Mouse (Mus musculus): ENCODE measurements around the gene Plekhm1. TPM values are rescaled to one million over a fixed set of nuclear protein-coding genes. Genes with fewer than 3 reads are reported as not detected.

The Plekhm1 gene
- total RNA-seq, 2 experiments from 2014 or later, result 13.8 to 14.8 TPM

DNA sequence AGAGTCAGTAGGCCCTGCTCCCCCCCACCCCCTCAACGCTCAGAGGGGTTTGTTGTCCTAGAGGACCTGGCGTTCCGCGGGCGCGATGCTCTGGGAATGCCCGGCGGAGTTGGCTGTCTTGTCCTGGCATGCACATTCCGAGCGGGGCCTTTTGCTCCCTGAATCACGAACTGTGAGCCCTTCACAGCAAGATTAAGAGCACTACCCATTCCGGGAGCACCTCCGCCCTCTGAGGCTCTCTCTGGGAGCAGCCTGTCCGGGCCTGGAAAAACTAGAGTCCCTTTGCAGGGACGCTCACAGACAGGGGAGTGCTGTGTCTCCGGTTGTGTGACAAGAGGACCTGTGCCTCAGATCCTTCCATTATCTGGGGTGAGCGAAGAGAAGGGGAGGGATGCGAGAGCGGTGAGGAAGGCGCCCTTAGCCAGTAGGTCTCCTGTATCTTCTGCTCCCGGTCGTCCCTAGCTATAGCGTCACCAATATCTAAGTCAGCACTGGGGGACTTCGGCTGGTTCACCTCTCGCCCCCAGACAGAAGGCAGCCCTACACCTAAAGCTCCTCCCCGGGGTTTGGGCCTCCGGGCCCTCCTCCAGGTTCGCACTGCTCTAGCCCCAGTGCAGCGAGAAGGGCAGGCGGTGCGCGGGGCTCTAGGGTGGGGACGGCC lies 49.8 kb downstream of the Plekhm1 start:
- intact Hi-C loops (cut with DNase I), result no loop called here
- no peak for DNase-seq

DNA sequence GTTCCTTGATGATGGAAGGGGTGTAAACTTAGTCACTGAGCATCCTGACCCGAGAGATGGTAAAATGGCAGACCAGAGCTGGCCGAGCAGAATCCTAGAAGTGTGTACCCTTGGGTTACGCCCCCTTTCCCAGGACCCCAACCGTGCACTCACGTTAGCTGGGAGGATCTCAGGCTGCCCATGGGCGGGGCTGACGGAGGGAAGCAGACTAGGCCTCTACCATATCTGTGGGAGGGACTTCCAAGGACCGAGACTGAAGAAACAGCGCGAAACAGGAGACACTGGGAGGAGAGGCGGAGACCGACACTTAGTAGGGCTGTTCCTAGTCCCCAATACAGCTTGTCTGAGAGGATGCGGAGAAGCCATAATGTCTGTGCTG lies 50.4 kb downstream of the Plekhm1 start:
- DNase-seq, result no peak
- intact Hi-C loops (cut with DNase I), result no loop called here

DNA sequence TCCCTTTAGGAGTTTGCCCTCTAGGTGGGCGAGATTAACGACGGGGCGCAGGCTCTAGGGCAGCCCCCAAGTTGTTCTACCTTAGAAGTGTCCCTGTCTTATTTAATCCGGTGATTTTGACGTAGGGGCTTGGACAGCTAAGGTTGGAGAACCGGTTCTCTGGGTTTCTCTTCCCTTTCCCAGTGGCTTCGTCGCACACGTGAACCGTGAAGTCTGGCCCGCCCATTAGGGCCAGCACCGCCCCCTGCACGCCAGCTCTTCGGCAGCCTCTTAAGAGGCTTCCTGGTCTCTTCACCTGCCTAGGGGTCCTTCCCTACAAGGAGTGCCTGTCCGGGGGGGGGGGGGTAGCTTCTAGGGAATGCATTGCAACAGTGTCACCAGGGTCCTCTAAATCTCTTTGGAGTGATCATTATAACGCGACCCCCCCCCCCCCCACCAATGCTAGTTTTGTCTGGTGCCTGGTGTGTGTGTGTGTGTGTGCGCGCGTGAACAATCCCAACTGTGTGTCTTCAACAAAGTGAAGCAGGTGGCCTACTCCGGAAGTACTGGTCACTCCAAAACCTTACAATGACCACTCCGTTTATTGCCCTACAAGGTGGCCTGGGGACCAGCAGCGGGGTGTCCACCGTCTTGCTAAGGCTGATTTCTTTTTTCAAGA lies 51.0 kb downstream of the Plekhm1 start:
- intact Hi-C loops (cut with DNase I), result no loop called here
- no peak for DNase-seq

DNA sequence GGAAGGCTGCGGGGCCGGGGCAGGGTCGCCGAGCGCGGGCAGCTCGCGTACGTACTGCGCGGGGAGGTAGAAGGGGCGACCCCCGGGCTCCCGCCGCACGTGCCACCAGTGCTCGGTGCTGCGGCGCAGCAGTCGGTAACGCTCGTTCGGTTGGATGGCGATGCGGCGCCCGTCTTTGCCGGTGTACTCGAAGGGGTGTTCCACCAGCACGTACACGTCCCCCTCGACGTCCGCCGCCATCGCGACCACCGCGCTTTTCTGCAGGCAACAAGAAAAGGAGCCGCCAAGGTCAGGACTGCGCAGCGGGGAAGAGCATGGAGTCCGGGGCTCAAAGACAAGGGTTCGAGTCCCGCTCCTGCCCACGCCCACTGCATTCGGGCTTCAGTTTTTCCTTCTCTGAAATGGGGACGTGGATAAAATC lies 51.8 kb downstream of the Plekhm1 start:
- intact Hi-C loops (cut with DNase I), result no loop called here
- no peak for DNase-seq

DNA sequence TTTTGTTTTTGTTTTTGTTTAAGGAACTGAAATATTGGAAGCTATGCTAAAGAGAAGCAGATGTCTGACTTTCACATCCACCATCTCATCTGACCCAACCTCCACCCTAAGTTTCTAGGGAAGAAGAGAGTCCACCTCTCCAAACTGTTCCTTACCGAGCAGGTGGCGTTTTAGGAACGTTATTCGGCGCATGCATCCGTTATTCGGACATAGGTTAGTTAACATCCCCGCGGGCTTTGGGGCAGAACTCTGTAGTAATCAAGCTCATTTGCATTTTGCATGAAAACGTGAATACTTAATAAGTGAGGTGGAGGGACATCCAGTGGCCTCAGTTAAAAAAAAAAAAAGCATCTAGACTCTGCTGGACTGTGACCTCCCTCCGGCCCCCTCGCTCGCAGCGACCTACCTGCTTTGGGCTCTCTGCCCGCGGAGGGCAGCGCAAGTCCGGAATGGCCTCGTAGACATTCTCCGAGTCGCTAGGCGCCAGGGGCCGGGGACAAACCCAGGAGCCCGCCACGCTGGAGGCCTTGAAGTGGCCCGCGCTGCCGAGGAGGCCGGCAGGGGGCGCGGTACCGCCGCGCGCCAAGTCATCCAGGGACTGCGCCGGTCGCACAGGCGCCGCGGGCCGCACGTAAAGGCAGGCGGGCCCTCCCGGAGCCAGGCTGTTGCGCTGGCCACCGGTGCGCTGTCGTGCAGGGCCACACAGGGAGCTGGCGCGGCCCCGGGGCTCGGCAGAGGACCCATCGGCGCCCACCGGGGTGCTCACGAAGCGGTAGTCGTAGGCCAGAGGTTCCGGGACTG lies 52.4 kb downstream of the Plekhm1 start:
- peak; percentile 77 for DNase-seq
- intact Hi-C loops (cut with DNase I), result loop anchor here (10.0 kb wide), 1 partner anchor 195 kb away; no protein-coding TSS in a partner anchor

DNA sequence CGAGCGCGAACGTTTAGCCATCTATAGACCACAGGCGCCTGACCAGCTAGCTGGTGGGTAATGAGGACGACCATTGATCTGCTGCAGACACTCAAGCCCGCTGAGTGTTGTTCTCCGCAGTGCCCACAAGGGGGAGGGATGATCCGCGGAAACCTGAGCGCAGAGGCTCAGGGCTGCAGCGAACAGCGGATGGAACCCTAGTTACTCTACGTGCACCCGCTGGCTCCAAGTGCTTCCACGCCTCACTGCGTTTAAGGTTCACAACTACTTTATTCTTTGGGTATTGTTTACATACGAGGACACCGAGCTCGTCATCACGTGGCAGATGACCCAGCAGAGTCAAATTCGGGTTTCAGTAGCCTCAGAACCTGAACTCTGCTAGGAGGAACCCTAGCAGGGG lies 53.4 kb downstream of the Plekhm1 start:
- intact Hi-C loops (cut with DNase I), result loop anchor here (10.0 kb wide), 1 partner anchor 196 kb away; no protein-coding TSS in a partner anchor

DNA sequence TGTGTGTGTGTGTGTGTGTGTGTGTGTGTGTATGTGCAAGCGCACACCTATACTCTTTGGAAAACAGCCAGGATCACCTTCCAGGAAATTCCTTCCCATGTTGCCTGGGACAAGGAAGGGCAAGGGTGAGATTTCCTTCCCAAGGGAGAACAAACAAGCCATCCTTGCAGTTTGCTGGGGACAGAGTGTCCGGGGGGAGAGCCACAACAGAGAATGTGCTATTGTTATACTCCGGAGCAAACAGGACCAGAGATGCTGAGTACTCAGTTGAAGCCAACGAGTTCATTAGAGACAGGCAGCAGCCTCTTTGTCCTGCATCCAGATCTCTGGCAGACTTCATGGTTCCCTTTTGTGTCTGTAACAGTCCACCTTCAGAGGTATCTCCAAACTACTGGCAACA lies 54.2 kb downstream of the Plekhm1 start:
- DNase-seq, result no peak
- intact Hi-C loops (cut with DNase I), result loop anchor here (10.0 kb wide), 1 partner anchor 196 kb away; no protein-coding TSS in a partner anchor

More for the DNA sequence above, 53.4 kb downstream of the Plekhm1 start:
- peak; percentile 70 for DNase-seq

DNA sequence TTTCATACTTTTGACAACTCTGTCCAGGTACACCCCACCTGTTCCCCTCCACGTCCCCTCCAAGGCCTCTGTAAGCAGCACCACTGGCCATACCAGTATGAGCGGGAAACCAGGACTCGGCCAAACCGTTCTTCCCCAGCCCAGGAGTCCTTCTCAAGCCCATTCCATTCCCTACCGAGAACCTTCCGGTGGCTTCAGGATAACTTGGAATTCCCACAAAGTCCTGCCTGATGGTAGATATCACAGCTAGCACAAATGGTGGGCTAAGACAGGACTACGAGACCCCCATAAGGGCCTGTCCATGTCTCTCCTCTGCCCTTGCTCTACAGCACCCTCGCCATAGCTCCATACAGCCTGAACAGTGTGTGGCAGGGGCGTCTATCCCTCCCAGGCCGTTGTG lies 54.8 kb downstream of the Plekhm1 start:
- DNase-seq, result no peak
- intact Hi-C loops (cut with DNase I), result loop anchor here (10.0 kb wide), 1 partner anchor 197 kb away; no protein-coding TSS in a partner anchor

DNA sequence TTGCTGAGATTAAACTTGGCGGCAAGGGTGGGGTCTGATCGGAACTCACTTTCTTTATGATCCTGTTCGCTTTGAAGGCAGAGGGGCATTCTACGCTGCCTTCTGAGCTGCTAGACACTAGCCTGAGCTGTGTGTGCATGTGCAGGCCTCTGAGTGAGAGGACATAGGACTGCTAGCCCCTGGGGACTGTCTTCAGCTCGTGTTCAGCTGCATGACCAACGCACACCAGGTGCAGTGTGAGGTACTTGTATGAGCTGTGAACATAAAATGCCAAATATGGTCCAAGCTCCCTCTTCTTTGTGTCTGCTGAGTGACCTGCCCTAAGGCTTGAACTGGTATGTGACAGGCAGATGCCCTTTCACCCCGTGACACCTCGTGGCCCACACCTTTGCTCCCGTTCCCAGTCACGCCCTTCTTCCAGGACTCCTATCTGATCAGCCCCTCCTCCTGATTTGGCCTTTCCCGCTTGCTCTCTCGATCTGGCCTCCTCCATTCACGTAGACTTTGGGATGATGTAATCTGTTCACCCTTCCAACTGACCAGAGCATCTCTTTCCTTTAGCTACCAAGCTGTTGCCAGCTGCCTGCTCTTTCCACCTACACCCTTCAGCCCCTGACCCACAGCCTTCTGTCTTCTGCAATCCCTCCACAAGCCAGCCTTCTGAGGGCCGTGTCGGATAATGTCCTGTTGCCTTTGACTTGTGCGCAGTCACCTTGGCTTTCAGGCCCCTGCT lies 55.4 kb downstream of the Plekhm1 start:
- intact Hi-C loops (cut with DNase I), result loop anchor here (10.0 kb wide), 1 partner anchor 198 kb away; no protein-coding TSS in a partner anchor
- DNase-seq, result no peak

DNA sequence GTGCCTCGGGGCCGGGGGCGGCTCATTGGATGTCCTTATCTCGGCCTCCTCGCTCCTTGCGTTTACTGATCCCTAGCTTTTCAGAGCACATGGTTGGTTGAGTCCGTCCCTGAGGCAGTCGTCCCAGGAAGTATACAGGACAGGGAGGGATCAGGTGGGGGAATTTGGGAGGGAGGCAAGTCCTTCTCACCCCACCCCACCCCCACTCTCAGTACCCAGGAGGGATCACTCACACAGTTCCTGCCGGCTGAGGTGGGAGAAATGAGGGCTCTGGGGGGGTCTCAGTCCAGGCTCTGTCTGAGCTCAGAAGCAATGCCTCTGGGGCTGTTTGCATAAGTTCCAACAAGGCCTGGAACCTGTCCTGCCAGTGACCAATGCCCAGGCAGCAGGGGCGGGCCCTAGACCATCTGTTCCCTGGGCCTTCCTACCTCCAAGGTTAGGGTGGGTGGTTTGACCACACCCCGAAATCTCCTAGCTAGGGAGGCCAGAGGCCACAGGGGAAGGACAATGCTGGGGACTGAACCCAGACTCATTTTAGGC lies 56.4 kb downstream of the Plekhm1 start:
- no peak for DNase-seq
- intact Hi-C loops (cut with DNase I), result loop anchor here (10.0 kb wide), 1 partner anchor 199 kb away; no protein-coding TSS in a partner anchor

DNA sequence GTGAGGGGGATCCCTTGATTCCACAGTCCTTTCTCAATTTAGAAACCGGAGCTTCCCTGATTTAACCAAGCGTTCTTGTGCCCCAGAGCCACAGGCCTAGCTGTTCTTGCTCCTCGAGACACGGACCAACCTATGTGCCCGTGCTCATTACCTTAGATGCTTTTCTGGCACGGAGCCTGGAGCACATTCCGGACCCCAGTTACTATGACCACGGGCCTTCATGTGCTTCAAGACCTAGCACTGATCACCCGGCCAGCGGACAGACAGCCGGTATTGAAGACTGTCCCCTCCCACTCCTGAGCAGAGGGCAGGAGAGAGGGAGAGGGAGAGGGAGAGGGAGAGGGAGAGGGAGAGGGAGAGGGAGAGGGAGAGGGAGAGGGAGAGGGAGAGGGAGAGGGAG lies 57.2 kb downstream of the Plekhm1 start:
- intact Hi-C loops (cut with DNase I), result loop anchor here (10.0 kb wide), 1 partner anchor 200 kb away; no protein-coding TSS in a partner anchor
- DNase-seq, result no peak

DNA sequence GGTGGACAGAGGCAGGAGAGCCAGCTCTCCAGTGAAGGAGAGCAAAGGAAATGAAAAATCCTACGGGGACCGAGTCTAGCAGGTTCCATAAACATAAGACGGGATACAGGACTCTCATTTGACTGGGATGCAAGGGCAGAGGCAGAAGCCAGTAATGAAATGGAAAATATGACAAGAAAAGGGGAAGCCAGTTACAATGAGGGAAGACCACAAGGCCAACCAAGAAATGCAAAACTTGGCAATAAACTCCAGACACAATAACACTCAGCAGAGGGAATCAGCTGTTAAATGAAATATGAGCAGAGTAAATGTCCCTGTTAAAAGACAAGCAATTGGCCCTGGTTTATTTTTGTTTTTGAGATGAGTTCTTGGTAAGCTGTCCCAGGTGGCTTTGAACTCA lies 58.5 kb downstream of the Plekhm1 start:
- intact Hi-C loops (cut with DNase I), result loop anchor here (10.0 kb wide), 1 partner anchor 201 kb away; no protein-coding TSS in a partner anchor
- DNase-seq, result no peak

DNA sequence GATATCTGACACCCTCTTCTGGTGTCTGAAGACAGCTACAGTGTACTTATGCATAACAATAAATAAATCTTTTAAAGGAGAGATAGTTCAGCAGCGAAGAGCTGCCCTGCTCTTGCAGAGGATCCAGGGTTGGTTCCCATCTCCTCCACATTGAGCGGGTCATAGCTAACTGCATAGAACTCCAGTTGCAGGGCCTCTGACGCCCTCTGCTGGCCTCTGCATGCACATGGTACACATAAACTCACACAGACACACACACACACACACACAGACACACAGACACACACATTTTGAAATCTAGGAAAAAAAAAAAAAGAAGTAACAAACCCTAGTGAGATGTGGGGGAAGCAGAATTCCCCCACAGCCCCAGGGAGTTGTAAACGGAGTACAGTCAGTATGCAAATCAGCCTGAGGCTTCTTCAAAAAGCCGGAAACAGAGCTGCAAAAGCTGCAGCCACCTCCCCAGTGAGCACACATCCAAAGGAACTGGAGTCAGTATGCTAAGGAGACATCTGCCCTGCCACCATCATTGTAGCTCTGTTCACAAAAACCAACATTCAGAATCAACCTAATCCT lies 60.2 kb downstream of the Plekhm1 start:
- no peak for DNase-seq
- intact Hi-C loops (cut with DNase I), result loop anchor here (10.0 kb wide), 1 partner anchor 202 kb away; no protein-coding TSS in a partner anchor

DNA sequence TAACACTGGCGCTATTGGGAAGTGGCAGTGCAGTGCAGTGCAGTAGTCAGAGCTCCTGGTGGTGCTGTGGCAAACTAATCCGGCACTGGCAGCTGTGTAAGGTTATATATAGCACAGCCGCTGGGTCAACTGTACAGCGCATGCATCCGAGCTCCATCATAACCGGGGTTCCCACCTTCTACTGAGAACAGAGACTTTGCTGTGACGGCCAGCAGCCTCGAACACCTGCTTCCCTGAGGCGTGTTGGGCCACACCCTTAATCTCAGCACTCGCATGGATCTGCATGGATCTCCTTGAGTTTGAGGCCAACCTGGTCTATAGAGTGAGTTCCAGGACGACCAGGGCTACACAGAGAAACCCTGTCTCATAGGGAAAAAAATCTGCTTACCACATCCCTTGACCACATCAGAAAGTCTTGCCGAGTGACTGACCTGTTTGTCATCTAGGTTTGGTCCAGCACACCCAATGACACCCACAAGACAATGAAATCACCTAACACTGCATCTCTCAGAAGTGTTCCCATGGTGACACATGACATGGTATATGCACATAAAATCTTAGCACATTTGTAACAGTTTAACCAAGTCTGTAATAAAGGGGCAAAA lies 61.7 kb downstream of the Plekhm1 start:
- DNase-seq, result no peak
- intact Hi-C loops (cut with DNase I), result loop anchor here (10.0 kb wide), 1 partner anchor 204 kb away; no protein-coding TSS in a partner anchor

DNA sequence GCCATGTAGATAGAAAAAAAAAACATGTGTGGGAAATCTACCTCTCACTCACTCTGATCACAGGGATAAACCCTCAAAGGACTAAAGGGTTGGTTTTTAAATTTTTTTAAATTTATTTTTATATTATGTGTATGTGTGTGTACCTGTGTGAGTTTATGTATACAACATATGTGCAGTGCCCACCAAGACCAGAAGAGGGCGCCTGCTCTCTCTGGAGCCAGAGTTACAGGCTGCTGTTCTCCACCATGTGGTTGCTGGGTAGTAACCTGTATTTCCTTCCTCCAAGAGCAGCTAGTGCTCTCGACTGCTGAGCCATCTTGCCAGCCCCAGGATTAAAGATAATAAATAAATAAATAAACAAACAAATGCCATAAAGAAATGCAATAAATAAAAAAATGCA lies 62.8 kb downstream of the Plekhm1 start:
- intact Hi-C loops (cut with DNase I), result loop anchor here (10.0 kb wide), 1 partner anchor 205 kb away; no protein-coding TSS in a partner anchor

DNA sequence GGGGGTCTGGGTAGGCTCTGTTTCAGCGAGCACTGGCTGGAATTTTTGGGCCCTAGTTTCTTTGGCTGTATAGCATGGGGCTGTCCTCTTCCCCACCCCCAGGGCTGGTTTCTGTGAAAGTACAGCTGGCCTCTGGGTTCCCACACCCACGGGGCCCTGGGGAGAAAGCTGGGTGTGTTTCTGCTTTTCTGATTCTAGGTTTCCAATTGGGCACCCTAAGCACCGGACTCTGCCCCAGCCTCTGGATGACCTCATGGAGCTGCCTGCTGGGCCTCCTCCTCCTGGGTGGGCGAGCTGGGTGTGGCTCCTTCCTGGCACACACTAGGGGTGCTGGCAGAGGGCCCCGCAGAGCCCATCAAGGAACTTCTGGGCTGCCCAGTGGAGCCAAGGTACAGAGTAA lies 65.8 kb downstream of the Plekhm1 start:
- intact Hi-C loops (cut with DNase I), result no loop called here
- no peak for DNase-seq

More for the DNA sequence above, 62.8 kb downstream of the Plekhm1 start:
- DNase-seq, result no peak

DNA sequence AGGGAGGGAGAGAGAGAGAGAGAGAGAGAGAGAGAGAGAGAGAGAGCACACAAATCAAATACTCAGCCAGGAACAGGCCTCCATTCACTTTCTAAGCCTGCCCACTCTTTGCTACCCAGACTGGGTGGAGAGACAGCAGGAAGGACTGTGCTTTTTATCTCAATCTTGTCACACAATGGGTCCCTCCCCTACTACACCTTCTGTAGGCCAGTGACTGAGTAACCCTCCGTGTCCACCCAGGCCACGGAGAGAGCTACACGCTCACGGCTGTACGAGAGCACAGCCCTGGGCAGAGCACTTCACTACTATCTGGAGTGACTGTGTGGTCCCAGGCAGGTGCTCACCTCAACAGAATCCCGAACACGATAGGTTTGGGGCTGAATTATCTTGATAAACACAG lies 66.3 kb downstream of the Plekhm1 start:
- intact Hi-C loops (cut with DNase I), result no loop called here
- no peak for DNase-seq

DNA sequence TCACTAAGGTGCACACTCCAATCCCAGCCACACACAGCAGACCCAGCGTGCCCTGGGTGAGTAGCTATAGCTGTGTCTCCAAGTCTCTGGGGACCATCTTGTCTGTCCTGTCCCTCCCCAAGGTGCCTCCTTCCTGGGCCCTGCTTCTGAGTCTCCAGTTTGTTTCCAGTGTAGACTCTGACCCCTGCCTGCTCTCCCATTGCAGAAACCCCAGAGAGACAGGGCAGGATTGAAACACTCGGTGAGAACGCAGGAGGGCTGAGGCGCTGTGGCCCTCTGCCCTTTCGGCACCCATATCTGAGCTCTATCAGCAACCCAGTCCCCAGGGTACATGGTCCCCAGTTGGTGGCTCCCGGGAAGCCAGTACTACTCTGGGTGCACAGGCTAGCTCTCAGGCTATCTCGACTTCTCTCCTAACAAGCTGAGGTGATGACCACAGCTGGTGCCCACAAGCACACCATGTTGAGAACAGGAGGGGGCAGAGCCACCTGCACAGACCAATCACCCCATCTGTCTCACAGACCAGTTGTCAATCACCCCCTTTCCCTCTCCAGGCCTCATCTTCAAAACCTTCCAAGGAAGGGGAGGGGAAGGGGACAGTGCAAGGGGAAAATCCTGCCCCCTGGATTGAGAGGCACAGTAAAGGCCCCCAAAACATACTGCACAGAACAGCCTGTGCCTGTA lies 66.9 kb downstream of the Plekhm1 start:
- intact Hi-C loops (cut with DNase I), result no loop called here
- DNase-seq, result no peak

Measured in left cerebral cortex, postnatal 4 days (tissue).